Mouse (Mus musculus): ENCODE results near the gene Gm14403. TPM values are rescaled to one million over a fixed set of nuclear protein-coding genes. Genes with fewer than 3 reads are reported as not detected.
"Not testable (repeated sequence)": the region's sequence is repeated elsewhere in the genome, so short reads cannot be mapped to it uniquely, and the experiment has no call there.

Gene Gm14403
- 6.1 and 9.8 TPM in 2 replicates for polyA plus RNA-seq (2014; fragmentation: Nextera tagmentation; extraction: Ambion mirVana)

- not testable (repeated sequence) for H3K9me3 ChIP-seq (ENCODE audit: control insufficient read depth, low read length); H3K27me3 ChIP-seq (ENCODE audit: control insufficient read depth, insufficient read depth, low read length); H3K27ac ChIP-seq (ENCODE audit: low read depth, low read length); H3K36me3 ChIP-seq (ENCODE audit: control insufficient read depth, insufficient read depth, low read length); H3K4me1 ChIP-seq (ENCODE audit: control insufficient read depth, insufficient read depth, low read length); ATAC-seq (ENCODE audit: low FRiP score, low TSS enrichment); H3K9ac ChIP-seq (ENCODE audit: low read depth, low read length)
- WGBS = 29% methylated on average over 7 of the region's 7 CpGs
- H3K4me3 ChIP-seq (ENCODE audit: low read length) = peak within 1 kb of the TSS; percentile 36
- peak within 1 kb of the TSS; percentile 30 for H3K4me2 ChIP-seq (replicated peaks; ENCODE audit: low read depth, low read length)
These were observed at the start of gene Gm14403 for GRCm38 (mm10) chr2:177498067-177498466. Gene Gm14403, plus strand, starts transcription at chr2:177498215.

DNA sequence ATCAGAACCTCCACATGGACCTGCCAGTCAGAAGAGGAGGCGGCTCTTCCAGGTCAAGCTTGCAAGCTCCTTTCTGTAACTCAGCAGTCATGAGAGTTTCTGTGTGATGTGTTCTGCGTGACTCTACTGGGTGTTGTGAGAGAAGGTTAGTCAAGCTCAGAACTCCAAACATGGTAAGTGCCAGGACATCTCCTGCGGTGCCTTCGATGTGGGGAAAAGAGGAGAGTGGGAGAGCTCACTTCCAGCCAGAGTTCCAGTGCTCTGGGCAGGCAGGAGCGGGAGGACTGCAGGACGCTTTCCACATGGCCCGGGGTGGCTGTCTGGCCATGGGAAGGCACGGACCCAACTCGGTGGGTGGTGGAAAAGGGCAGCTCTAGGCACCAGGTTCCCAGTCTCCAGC lies 33.3 kb upstream of the Gm14403 start, which contains the start of gene Zfp970:
Gene Zfp970 (plus strand): TSS at position 58 of the 400 bp plus-strand sequence.
- H3K36me3 ChIP-seq (ENCODE audit: control insufficient read depth, insufficient read depth, low read length); H3K4me1 ChIP-seq (ENCODE audit: control insufficient read depth, insufficient read depth, low read length); H3K9me3 ChIP-seq (ENCODE audit: control insufficient read depth, low read length); ATAC-seq (ENCODE audit: low FRiP score, low TSS enrichment); H3K27me3 ChIP-seq (ENCODE audit: control insufficient read depth, insufficient read depth, low read length); H3K4me2 ChIP-seq (replicated peaks; ENCODE audit: low read depth, low read length); H3K27ac ChIP-seq (ENCODE audit: low read depth, low read length): not testable (repeated sequence)
- WGBS = 12% methylated on average over 6 of the region's 9 CpGs
- peak within 1 kb of the TSS; percentile 20; the same call in 1 of the 2 replicates for H3K9ac ChIP-seq (ENCODE audit: low read depth, low read length)
- H3K4me3 ChIP-seq (ENCODE audit: low read length) = peak within 1 kb of the TSS; percentile 34

DNA sequence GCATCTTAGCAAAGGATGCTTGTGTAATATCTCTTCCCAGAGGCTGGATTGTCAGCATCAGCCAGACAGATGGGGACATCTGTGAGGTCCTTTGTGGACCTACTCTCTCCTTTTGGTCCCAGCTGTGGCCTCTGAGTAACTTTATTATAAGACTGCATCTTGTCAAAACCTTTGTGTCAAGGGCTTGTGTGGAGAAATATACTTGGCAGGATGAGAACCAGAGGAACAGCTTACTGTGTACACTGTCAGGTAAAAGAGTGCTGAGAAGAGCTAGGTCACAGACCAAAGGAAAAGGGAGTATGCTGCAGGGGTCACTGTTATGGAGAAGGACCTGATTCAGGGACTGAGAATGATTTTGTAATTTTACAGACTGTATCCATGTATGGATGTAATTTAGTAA lies 29.8 kb upstream of the Gm14403 start:
- H3K4me2 ChIP-seq (replicated peaks; ENCODE audit: low read depth, low read length); H3K9ac ChIP-seq (ENCODE audit: low read depth, low read length); H3K4me1 ChIP-seq (ENCODE audit: control insufficient read depth, insufficient read depth, low read length); H3K27ac ChIP-seq (ENCODE audit: low read depth, low read length); H3K36me3 ChIP-seq (ENCODE audit: control insufficient read depth, insufficient read depth, low read length); H3K4me3 ChIP-seq (ENCODE audit: low read length); H3K27me3 ChIP-seq (ENCODE audit: control insufficient read depth, insufficient read depth, low read length); H3K9me3 ChIP-seq (ENCODE audit: control insufficient read depth, low read length); ATAC-seq (ENCODE audit: low FRiP score, low TSS enrichment): not testable (repeated sequence)

- H3K4me3 ChIP-seq (ENCODE audit: low read length); H3K36me3 ChIP-seq (ENCODE audit: control insufficient read depth, insufficient read depth, low read length); H3K9ac ChIP-seq (ENCODE audit: low read depth, low read length); ATAC-seq (ENCODE audit: low FRiP score, low TSS enrichment); H3K4me1 ChIP-seq (ENCODE audit: control insufficient read depth, insufficient read depth, low read length); H3K9me3 ChIP-seq (ENCODE audit: control insufficient read depth, low read length); H3K4me2 ChIP-seq (replicated peaks; ENCODE audit: low read depth, low read length); H3K27ac ChIP-seq (ENCODE audit: low read depth, low read length); H3K27me3 ChIP-seq (ENCODE audit: control insufficient read depth, insufficient read depth, low read length): not testable (repeated sequence)
- WGBS = 87% methylated on average over 5 of the region's 10 CpGs
These were observed 25.8 kb upstream of the Gm14403 start for GRCm38 (mm10) chr2:177472261-177472660.

DNA sequence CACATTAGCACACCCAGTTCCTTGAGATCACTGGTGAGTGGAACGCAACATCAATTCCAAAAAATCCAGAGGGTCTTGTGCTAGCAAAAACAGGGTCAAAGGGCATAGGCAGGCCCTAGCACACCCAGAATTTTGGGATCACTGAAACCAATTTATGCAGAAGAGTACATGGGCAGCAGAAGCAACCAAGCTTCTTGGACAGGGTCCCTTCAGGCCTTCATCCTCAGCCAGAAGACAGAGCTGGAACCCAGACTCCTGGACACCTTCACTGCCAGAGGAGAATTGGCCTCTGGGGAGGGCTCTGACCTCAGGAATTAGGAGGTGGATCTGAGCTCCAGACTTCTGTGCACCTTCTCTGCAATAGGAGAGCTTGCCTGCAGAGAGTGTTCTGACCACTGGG lies 16.0 kb upstream of the Gm14403 start:
- not testable (repeated sequence) for H3K27me3 ChIP-seq (ENCODE audit: control insufficient read depth, insufficient read depth, low read length); H3K36me3 ChIP-seq (ENCODE audit: control insufficient read depth, insufficient read depth, low read length); H3K9ac ChIP-seq (ENCODE audit: low read depth, low read length); H3K9me3 ChIP-seq (ENCODE audit: control insufficient read depth, low read length); H3K27ac ChIP-seq (ENCODE audit: low read depth, low read length); ATAC-seq (ENCODE audit: low FRiP score, low TSS enrichment); H3K4me3 ChIP-seq (ENCODE audit: low read length); H3K4me1 ChIP-seq (ENCODE audit: control insufficient read depth, insufficient read depth, low read length); H3K4me2 ChIP-seq (replicated peaks; ENCODE audit: low read depth, low read length)
- 89% methylated on average over 1 of the region's 1 CpGs for WGBS

DNA sequence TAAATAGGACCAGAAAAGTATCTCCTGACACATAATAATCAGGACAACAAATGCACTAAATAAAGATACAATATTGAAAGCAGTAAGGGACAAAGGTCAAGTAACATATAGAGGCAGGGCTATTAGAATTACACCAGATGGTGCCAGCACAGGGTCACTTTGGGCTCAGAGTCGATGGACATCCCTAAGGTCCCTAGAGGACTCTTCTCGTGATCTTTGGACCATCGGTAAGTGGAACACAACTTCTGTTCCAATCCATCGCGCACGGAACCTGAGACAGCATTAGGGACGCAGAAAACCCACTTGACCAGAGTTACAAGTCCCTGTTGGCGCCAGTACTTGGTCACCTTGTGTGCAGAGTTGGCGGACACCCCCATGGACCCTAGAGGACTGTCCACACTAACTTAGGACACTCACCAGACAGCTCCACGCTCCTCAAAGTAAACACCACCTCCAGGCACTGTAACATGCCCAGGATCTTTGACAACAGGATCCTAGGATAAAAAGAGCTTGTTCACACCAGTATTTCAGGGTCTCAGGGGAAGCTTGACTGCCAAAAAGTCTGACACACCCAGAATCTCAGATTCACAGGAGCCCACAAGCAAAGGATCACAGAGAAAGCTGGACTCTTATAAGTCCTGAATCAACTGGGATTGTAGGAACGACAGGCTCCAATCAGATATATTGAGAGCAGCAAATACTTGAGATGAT lies 14.6 kb upstream of the Gm14403 start:
- not testable (repeated sequence) for H3K36me3 ChIP-seq (ENCODE audit: control insufficient read depth, insufficient read depth, low read length); H3K4me3 ChIP-seq (ENCODE audit: low read length); H3K27ac ChIP-seq (ENCODE audit: low read depth, low read length); H3K9me3 ChIP-seq (ENCODE audit: control insufficient read depth, low read length); H3K27me3 ChIP-seq (ENCODE audit: control insufficient read depth, insufficient read depth, low read length); H3K4me1 ChIP-seq (ENCODE audit: control insufficient read depth, insufficient read depth, low read length); H3K9ac ChIP-seq (ENCODE audit: low read depth, low read length); ATAC-seq (ENCODE audit: low FRiP score, low TSS enrichment); H3K4me2 ChIP-seq (replicated peaks; ENCODE audit: low read depth, low read length)
- WGBS = 87% methylated on average over 11 of the region's 11 CpGs

- H3K4me1 ChIP-seq (ENCODE audit: control insufficient read depth, insufficient read depth, low read length); H3K36me3 ChIP-seq (ENCODE audit: control insufficient read depth, insufficient read depth, low read length); H3K9me3 ChIP-seq (ENCODE audit: control insufficient read depth, low read length); H3K4me3 ChIP-seq (ENCODE audit: low read length); H3K9ac ChIP-seq (ENCODE audit: low read depth, low read length); H3K4me2 ChIP-seq (replicated peaks; ENCODE audit: low read depth, low read length); H3K27ac ChIP-seq (ENCODE audit: low read depth, low read length); ATAC-seq (ENCODE audit: low FRiP score, low TSS enrichment); H3K27me3 ChIP-seq (ENCODE audit: control insufficient read depth, insufficient read depth, low read length): not testable (repeated sequence)
- 53% methylated on average over 1 of the region's 1 CpGs for WGBS
These were observed 1.2 kb downstream of the Gm14403 start for GRCm38 (mm10) chr2:177499182-177499581.

GRCm38 (mm10) chr2:177505211-177505719 lies 7.2 kb downstream of the Gm14403 start:
- not testable (repeated sequence) for H3K9ac ChIP-seq (ENCODE audit: low read depth, low read length); H3K4me3 ChIP-seq (ENCODE audit: low read length); ATAC-seq (ENCODE audit: low FRiP score, low TSS enrichment); H3K27ac ChIP-seq (ENCODE audit: low read depth, low read length); H3K27me3 ChIP-seq (ENCODE audit: control insufficient read depth, insufficient read depth, low read length); H3K4me2 ChIP-seq (replicated peaks; ENCODE audit: low read depth, low read length); H3K9me3 ChIP-seq (ENCODE audit: control insufficient read depth, low read length); H3K4me1 ChIP-seq (ENCODE audit: control insufficient read depth, insufficient read depth, low read length); H3K36me3 ChIP-seq (ENCODE audit: control insufficient read depth, insufficient read depth, low read length)
- WGBS = 85% methylated on average over 1 of the region's 1 CpGs

- H3K4me1 ChIP-seq (ENCODE audit: control insufficient read depth, insufficient read depth, low read length); H3K9me3 ChIP-seq (ENCODE audit: control insufficient read depth, low read length); H3K4me3 ChIP-seq (ENCODE audit: low read length); H3K9ac ChIP-seq (ENCODE audit: low read depth, low read length); H3K4me2 ChIP-seq (replicated peaks; ENCODE audit: low read depth, low read length); H3K27me3 ChIP-seq (ENCODE audit: control insufficient read depth, insufficient read depth, low read length); H3K36me3 ChIP-seq (ENCODE audit: control insufficient read depth, insufficient read depth, low read length); ATAC-seq (ENCODE audit: low FRiP score, low TSS enrichment); H3K27ac ChIP-seq (ENCODE audit: low read depth, low read length): not testable (repeated sequence)
- 64% methylated on average over 4 of the region's 4 CpGs for WGBS
These were observed 13.4 kb downstream of the Gm14403 start for GRCm38 (mm10) chr2:177511381-177511780.
